Mouse (Mus musculus) kidney, adult 11 months (tissue): ENCODE data around the gene Ap1s2.
A peak's percentile ranks its signal among the peaks of the same experiment; 100 is the strongest.

Experiments
- DNase-seq: peaks from one replicate; pipeline ENCODE4 v3.0.0; 2022

Ap1s2 gene

DNA sequence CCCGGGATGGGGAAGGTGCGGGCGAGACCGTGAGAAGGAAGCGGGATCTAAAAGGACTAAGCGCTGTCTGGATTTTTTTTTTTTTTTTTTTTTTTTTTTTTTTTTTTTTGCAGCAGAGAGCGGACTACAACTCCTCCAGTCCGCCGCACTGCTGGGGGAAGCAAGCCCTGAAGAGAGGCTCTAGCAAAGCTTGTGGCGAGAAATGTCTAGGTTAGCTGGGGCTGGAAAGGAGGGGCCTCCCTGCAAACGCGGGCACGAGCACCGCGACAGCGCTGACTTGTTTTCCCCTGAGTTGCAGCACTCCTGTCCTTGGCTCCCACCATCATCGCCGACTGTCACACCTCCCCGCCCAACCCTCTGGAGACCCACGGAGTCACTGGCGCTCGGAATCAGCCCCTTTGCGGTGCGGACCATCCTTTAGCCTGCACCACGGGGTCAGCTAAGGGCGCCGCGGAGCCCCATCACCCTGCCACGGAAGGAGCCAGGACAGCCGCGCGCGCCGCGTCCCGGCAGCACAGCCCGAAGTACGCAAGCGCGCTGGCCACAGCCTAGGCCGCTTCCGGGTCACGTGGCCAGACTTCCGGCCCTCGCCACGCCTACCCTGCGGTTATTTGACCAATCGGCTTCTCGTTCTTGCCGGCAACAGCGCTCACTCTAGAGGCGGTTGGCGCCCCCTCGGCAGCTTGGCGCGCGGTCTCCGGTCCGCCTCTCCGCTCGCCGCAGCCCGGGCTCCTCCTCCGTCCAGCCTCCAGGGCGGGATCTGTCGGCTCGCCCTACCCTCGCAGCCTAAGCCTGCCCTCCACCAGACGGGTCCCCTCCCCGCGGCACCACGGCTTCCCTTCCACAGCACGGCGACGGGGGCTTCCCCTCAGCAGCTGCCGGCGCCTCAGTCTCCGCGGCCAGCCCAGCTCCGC, at the start of gene Ap1s2:
Gene Ap1s2 (plus strand): TSS at position 681 of the 914 bp plus-strand sequence.
- peak; percentile 96 for DNase-seq

DNA sequence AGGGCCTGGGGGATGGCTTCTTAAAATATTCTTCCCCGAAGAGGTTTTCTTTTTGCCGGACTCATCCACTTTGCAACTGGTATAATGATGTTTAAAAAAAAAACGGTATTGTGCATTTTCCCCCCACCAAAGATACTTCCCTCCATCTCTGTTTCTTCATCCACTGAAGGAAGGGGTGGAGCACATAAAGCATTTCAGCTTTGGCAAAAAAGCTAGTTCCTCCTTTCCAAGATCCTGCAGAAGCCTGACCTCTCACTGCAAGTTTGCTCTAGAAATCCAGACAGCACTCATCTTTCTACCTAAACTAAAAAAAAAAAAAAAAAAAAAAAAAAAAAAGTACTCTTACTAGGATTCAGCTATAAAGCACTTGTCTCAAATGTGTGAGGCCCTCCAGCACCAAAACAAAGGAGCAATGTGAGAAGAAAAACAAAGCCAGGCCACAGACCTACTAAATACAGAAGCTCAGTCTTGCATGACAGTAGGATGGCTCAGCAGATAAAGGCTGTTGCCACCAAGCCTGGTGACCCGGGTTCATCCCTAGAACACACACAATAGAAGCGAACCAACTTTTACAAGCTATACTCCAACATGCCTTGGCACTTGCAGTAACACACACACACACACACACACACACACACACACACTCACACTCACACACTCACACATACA, 41.0 kb upstream of the Ap1s2 start:
- DNase-seq, result no peak

DNA sequence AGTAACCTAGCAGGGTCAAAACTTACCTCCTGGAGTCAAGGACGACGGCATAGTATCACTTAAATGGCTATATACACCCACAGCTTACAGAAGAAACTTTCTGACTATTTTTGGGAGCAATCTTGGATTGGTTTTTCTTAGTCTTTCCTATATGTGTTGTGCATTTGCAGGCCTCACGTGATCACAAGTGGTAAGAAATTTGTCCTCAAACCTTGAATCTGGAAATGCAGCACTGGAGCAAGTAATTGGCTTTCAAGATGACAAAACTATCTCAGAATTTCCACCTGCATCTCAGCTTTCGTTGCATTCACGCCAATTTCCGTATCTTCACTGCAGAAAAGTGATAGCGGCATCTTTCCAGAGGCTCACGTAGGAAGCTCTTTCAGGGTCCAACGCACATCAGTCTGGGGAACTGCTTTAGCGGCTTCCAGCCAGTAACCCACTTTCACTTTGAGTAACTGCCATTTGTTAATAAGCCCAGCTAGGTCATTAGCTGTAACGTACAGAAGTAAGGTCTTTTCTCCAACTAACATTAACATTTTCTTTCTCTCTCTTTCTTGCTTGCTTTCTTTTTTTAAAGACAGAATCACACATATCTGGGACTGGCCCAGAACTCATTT, 40.0 kb upstream of the Ap1s2 start:
- DNase-seq, result no peak

DNA sequence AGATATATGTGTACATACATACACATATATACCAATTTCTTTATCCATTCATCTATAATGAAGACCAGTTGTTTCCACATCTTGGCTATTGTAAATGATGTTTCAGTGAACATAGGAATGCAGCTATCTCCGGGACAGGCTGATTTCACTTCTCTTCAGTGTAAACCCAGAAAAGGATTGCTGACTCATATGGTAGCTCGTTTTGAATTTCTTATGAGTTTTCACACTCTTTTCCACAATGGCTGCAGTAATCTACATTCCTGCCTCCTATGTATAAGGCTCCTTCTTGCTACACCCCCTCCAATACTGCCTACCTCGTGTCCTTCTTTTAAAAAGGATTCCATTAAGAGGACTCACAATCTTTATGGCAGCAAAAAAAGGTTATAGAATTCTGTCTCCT, 32.9 kb upstream of the Ap1s2 start:
- DNase-seq, result no peak

DNA sequence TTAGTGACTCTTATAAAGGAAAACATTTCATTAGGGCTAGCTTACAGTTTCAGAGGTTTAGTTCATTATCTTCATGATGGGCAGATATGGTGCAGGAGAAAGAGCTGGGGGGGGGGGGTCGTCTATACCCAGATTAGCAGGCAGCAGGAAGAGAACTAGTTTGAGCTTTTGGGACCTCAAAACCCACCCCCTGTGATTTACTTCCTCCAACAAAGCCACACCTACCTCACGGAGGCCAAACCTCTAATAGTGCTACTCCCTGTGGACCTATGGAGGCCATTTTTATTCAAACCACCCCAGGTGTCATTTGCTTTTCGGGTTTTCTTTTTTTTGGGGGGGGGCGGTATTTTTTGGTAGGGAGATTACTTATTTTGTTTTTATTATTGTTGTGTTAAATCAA, 32.2 kb upstream of the Ap1s2 start:
- no peak for DNase-seq

DNA sequence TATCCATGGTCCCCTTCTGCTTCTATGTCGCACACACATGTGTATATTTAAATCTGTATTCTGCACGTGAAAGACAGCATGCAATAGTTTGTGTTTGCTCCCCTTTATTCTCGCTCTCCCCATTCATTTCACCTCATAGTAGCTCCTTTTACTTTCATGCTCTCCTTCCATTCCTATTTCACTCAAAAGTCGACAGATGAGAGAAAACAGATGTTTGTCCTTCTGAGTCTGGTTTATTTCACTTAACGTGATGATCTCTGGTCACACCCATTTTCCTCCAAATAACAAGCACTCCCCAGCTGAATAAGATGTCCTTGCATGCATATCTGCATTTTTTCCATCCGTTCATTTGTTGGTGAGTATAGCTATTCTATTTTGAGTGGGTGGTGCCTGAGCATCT, 29.8 kb upstream of the Ap1s2 start:
- no peak for DNase-seq

DNA sequence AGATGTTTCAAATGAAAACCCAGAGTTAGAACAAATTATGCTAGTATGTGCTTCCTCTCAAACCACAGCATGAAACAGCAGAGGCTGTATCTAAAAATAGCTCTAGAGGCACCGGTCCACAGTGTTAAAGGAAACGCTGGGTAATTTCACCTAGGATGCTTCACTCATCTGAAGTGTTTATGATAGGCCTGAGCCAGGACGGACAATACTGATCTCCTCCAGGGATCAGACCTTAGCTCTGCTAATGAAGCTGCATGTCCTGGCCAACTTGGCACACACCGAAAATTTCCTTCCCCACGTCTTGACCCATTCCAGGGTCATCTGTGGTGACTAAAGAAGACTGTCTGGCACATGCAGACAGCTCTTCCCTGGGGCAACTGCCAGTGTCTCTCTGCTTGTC, 29.4 kb upstream of the Ap1s2 start:
- DNase-seq, result no peak

DNA sequence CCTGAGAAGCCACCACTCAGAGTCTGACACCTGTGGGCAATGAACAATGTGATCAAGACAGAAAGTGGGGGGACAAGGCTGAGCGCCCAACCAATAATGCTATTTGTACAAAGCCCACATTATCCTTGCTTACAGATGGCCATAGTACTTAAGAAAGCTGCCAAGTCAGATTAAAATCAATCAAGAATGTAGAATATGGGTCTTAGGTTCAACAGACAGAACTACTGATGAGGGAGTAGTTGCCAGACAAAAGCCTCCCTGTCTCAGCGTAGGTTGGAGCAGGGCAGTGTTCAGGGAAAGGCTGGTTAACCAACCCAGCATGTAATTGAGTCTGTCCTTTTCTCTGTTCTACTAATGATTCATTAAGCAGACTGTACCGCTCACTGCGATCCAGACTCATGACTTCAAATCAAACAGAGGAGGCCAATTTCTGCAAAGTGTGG, 23.3 kb upstream of the Ap1s2 start:
- no peak for DNase-seq

DNA sequence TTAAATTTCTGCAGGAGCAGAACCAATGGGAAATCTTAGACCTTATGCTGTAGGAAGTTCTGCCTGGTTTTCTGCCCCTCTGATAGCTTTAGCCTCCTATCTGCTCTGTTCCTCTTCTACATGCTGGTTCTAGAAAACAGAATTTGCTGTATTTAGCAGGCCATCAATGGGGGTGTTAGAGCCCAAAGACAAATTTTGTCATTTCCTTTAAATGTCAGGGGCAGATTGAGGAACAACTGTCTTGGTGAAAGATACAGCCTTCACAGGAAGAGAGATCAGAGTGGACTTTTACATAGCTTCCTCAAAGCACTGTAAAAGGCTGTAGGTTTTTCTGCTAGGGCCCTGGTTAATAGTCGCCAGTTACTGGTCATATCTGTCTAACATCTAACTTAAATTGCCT, 11.5 kb upstream of the Ap1s2 start:
- DNase-seq, result no peak

DNA sequence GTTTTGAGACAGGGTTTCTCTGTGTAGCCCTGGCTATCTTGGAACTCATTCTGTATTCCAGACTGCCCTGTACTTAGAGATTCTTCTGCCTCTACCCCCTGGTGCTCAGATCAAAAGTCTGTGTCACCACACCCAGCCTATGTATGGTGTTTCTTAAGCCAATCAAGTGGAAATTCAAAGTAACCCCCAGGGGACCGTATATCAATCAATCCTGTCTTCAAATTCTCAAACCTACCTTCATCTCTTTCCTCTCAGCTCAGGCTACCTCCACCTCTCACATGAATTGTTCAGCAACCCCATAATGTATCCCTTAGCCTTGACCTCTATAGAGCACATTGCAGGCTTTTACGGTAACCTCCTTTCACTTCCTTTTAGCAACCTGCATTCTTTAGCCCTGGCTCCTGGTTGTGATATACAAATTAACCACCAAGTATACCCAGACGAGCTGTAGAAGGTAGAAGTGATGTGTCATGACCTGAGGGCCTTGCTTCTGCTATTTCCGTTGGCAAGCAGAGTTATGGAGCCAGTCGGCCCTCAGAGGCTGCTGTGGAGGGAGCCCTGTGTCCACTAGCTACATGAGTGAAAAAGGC, 9.3 kb upstream of the Ap1s2 start:
- no peak for DNase-seq

DNA sequence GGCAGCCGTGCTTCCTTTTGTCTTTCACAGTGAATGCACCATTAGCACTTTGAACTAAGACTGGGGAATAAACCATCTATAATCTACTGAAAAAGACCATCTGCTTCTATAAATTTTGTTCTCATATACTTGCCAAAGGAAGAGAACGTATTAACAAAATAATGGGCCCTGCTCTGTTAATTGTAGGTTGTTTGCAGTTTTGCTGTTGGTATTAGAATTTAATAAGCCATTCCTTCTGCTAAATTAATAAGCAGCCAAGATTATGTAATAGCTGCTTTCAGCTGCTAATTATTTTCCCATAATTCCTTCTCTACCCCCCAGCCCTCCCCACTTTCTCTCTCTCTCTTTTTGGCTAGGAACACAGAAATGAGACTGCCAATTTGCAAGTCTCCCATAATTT, 2.0 kb upstream of the Ap1s2 start:
- no peak for DNase-seq

DNA sequence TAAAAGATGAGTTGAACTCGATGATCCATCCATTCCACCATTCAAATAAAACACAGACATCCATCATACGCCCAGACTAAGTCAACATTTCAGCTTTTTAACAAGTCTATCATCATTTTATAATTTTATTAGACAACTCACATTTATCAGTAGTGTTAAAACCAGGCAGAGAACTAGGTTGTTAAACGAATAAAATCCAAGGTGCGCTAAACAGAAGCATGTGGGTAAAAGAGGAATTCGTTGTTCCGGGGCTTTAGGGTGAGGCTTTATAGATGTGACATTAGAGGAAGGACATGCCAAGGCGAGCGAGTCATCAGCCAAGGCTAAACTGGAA, 847 bp upstream of the Ap1s2 start:
- no peak for DNase-seq

DNA sequence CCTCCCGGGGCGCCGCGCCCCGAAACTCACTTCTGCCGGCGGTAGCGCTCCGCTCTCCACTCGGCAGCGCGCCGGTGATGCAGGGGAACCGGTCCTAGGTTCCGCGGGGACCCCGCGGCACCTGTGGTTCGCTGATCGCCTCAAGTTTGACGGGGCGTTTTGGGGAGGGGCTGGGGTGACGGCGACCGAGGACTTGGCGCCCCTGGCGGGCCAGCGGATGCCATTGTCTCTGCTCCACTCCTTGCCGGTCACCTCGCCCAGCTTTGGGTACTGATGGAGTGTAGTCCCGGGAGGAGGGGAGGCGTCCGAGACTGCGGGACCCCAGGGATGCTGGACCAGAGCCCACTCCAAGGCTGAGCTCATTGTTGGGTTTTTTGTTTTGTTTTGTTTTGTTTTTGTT, 564 bp downstream of the Ap1s2 start:
- DNase-seq, result peak; percentile 6

DNA sequence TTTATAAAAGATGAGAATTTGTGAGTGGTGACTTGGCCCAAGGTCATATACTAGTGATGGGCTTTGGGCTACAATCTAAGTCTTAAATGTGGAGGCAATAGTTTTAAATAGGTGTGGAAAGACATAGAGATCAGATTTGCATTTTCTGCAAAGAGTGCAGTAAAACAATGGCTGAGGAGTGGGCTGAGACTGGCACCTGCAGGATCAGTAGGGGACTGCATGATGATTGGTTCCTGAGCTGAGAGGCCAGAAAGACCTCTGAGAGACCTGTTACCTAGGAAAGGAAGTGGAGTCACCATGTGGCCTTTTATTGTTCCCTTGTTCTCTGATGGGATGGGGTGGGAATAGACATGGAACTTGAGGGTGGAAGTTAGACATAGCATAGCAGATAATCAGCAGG, 4.0 kb downstream of the Ap1s2 start:
- no peak for DNase-seq

DNA sequence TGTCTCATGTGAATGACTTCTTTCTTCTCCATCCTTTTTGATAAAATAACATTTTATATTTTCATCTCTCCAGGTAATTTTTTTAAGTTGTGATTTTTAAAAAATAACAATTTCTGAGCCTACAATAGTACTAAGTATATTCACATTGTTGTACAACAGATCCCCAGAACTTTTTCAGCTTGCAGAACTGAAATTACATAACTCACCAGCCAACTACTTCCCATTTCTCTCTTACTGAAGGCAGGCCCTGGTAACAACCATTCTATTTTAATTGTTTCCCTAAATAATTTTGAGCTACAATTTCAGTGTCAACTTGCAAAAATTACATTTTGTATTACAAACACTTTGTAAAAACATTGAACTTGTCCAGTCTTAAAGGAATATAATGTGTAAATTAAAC, 20.7 kb downstream of the Ap1s2 start:
- no peak for DNase-seq

DNA sequence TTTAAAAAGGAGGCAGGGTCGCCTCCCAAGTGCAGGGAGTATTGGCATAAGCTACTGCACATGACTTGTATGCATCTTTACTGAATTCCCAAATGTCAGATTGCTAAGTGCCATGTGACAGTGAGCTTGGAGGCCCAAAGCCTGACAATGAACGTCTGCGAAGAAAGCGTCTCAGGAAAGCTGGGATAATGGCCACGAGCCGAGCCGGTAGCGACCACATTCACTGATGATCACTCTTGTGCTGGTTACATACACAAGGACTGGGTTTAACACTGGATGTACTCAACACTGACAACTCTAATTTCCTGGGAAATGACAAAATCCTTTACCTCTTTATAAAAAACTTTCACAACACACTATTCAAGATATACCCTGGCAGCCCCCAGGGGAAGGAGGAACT, 25.9 kb downstream of the Ap1s2 start:
- no peak for DNase-seq

DNA sequence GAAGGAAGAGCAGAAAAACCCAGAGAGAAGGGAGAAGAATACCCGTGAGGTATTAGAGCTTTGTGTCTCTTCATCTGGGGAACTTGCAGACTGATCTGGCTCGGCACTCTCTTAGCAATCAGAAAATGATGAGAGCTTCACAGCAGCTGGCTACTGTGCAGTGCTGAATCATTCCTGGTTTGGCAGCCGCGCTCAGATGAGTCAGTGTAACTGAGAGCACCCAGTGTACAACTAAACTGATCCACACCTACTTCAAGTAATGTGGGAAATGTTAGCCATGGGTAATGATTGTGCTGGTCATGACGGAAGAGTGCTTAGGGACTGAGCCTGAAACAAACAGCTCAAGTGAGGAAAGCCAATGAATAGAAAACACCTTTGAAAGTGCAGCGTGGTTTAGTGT, 29.8 kb downstream of the Ap1s2 start:
- no peak for DNase-seq

DNA sequence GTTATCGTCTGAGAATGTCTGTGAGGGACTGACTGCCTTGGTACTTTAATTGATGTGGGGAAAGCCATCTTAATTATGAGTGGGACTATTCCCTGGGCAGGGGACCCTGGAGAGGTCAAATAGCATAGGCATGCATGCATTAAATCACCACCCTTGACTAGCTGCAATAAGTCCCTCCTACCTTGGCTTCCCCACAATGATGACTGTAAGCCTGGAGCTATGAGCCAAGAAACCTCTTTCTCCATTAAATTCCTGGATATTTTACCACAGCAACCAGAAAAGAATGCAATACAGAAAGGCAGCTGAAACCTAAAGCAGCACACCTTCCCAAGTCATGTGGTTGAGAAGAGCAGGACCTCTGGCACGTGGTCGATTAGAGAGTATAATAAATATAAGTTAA, 35.6 kb downstream of the Ap1s2 start:
- no peak for DNase-seq

DNA sequence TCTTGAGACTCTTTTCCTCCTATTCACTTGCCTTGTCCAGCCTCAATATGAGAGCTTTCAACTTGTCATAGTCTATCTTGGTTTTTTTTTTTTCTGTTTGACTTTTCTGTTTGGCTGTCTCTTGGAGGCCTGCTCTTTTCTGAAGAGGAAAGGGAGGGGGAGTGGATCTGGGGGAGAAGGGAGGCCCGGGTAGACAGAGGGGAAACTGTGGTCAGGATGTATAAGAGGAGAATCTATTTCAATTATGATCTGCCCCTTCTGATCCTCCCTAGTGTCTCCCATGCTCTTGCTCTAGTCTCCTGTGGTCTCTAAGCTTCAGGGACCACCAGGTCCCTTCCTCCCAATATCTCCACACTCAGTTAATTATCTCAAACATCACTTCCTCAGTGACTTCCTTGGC, 42.8 kb downstream of the Ap1s2 start:
- DNase-seq, result no peak

DNA sequence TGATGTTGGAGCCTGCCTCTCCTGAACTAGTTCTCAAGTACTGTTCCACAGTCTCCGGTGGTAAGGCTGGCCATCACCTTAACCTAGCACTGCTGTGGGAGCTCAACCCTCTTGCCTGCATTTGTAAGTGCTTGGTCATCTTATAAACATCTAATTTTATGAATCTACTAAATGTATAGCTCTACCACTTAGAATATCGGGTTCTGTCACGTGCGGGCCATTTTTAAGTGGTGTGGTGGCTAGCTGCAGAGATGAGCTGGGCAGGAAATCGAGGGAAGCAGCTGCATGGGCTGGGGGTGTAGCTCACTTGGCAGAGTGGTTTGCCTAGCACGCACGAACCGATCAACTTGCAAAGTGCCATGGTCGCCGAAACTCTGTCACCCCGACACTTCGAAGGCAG, 48.6 kb downstream of the Ap1s2 start:
- no peak for DNase-seq

DNA sequence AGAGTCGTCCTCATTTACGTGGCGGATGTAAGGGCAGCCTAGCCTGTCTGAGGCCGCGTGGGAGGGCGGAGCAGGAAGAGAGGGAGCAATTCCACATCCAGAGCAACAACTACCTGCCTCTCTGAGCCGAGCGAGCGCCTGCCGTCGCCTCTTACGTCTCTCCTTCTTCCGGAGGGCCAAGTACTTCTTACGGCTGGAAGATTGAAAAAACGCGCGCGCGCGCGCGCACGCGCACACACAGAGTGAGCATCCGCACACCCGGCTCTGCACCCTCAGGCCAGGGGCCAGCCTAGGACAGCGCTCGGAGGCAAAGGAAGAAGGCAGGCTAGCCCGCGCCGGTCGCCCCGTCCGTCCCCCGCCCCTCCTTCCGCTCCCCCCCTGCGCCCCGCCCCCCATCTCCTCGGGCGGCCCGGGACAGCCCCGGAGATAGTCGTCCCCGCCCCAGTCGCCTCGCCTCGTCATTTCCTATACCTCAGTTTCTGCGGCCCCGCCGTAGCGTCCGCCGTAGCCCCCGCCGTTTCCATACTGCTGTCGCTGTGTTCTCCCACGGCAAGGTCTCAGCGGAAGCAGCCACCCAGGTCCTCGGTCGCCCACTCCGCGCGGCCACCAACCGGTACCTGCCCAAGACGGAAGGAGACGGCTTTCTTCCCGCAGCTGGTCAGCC, 49.1 kb downstream of the Ap1s2 start:
- DNase-seq, result no peak

DNA sequence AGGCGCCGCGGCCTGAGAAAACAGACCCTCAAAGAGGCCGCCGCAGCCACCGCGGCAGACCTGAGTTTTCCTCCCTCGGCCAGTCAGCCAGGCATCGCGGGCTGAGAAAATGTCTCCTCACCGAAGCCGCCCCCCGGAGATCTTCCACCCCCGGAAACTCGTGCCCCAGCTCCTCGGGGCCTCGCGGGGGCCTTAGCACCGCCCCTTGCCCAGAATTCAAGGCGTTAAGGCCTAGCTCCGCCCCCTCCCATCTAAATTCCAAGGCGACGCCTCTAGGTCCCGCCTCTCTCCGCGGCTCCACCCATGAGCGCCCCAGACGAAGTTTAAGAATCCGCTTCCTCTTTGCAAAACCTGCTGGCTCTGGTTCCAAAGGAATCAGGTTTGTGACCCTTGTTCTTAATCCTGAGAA, 49.7 kb downstream of the Ap1s2 start, which contains the start of gene Zrsr2:
Gene Zrsr2 (minus strand): TSS at position 195 of the 409 bp plus-strand sequence.
- DNase-seq, result peak; percentile 86

DNA sequence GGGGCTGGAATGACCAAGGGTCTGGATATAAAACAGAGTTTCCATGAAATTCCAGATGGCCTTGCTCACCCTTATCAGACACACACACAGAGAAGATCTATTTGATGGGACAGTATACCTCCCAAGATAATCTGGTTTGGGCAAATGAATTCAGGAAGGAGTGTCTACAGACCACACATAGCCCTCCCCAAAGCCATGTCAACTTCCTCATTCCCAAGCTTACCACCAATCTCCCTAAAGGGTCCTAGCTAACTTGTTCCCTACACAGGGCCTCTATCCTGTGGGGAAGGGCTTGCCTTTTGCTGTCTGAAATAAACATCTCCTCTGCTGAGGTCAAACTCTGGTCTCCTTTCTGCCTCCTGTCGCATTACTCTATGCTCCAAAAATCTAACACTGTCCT, 72.3 kb downstream of the Ap1s2 start:
- DNase-seq, result no peak
